Mouse (Mus musculus) ES-E14 (cell line): ENCODE data around the gene Naga.

Experiments used
- CHD2 ChIP-seq: IDR thresholded peaks from 2 replicates; pipeline ENCODE4 v1.6.1; 2014; ENCODE audit warnings: mild to moderate bottlenecking, low read depth, low read length, inconsistent platforms
- MAFK ChIP-seq: IDR thresholded peaks from 2 replicates; pipeline ENCODE4 v1.6.1; 2014; ENCODE audit warnings: mild to moderate bottlenecking, low read depth, low read length, inconsistent platforms; ENCODE audit not compliant: insufficient read depth
- ZNF384 ChIP-seq: IDR thresholded peaks from 2 replicates; pipeline ENCODE4 v1.6.1; 2012; ENCODE audit warnings: low read depth, low read length, inconsistent platforms

GRCm38 (mm10) chr15:82339634-82340254 lies 1.0 kb upstream of the Naga start:
- TF ChIP-seq CHD2 (no peak), ZNF384 (no peak), MAFK (no peak)
